Mouse (Mus musculus): ENCODE results near the gene Shc4. TPM values are rescaled to one million over a fixed set of nuclear protein-coding genes. Genes with fewer than 3 reads are reported as not detected.

Gene Shc4
- 0.83 and 1.9 TPM in 2 replicates for total RNA-seq (2014; fragmentation: Nextera tagmentation)
- 0.81 and 1.0 TPM in 2 replicates for total RNA-seq (2017)
- 0.14 and 0.26 TPM in 2 replicates for polyA plus RNA-seq (2012)

DNA sequence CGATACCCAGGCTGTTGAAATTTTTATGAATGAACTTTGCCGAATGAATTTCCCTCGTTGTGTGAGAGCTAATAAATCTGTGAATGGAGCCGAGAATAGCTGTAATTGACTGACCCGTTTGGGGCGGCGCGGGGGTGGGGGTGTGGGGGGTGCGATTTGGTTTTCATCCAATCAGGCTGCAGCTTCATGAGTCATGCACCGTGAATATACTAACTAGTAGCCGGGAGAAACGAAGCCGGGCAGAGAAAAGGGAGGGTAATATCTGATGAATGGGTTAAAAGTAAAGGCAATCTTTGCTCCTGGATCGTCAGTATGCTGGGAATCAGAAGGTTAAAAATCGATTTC, at the start of gene Shc4:
Gene Shc4, minus strand, starts transcription at position 63 of the 345 bp plus-strand sequence.
- H3K36me3 ChIP-seq (replicated peaks), result no peaks in the 10 kb centered on the region
- TF ChIP-seq GATA2 (IDR thresholded peaks at IDR 0.05; ENCODE audit: borderline replicate concordance, low read depth, low read length) (no peak), GATA1 (IDR thresholded peaks at IDR 0.05; ENCODE audit: borderline replicate concordance, low read length) (no peak), TAL1 (conservative IDR thresholded peaks at IDR 0.05; ENCODE audit: low read depth, low read length) (no peak), CTCF (IDR thresholded peaks at IDR 0.05; ENCODE audit: low read depth, low read length) (no peak), POLR2AphosphoS5 (IDR thresholded peaks at IDR 0.05; ENCODE audit: insufficient replicate concordance, low read depth, low read length) (no peak)
- DNase-seq (ENCODE audit: low spot score) (no peak), ATAC-seq (ENCODE audit: extremely low read depth, insufficient number of reproducible peaks, low FRiP score, poor library complexity, severe bottlenecking) (no peak)
- peaks cover 40% of the 10 kb centered on the region for H3K27me3 ChIP-seq (ENCODE audit: insufficient read depth, low read length)
- no peak within 1 kb of the TSS for H3K4me3 ChIP-seq (ENCODE audit: low read depth, low read length)
- H3K4me1 ChIP-seq (ENCODE audit: insufficient read depth, low read depth, low read length), result 0 out of 2 replicates have a peak, but pooled peaks cover 3% of the 10 kb centered on the region
- H3K9me3 ChIP-seq (replicated peaks), result no peaks in the 10 kb centered on the region

DNA sequence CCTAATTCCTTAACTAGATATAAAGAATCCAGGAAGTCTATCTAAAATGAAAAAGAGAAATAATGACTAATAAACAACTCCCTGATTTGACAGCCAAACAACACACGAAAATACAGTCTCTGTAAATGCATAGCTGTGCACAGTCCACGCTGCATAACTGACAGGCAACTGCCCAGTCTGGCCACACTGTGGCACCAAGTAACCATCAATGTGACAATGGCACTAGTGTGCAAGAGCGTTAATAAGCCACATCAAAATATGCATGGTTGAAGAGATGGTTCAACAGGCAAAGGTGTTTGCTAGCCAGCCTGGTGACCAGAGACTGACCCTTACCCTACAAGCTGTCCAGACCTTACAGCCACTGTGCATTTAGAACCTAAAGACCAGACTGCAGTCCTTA, 41.1 kb upstream of the Shc4 start:
- peaks cover 74% of the 10 kb centered on the region for H3K36me3 ChIP-seq (replicated peaks)
- no peak for DNase-seq (ENCODE audit: low spot score)

DNA sequence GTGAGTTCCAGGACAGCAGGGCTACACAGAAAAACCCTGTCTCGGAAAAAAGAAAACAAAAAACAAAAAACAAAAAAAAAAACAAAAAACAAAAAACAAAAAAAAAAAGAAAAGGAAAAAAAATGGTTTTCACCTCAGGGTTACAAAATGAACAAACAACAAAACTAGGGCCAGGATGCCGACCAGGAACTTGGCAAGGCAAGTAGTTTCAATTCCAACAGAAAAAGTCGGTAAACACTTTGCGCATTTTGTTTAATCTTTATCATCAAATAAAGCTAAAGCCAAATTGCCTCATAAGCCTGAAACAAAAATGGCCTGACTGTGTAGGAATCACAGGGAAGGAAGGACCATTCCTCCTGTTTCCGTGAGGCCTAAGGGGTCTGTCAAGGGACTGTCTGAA, 40.6 kb upstream of the Shc4 start:
- ATAC-seq (ENCODE audit: extremely low read depth, insufficient number of reproducible peaks, low FRiP score, poor library complexity, severe bottlenecking), result no peak
- TF ChIP-seq POLR2AphosphoS5 (IDR thresholded peaks at IDR 0.05; ENCODE audit: insufficient replicate concordance, low read depth, low read length), result no peak
- no peak for TF ChIP-seq CTCF (IDR thresholded peaks at IDR 0.05; ENCODE audit: low read depth, low read length)
- TF ChIP-seq GATA1 (IDR thresholded peaks at IDR 0.05; ENCODE audit: borderline replicate concordance, low read length), result no peak
- TF ChIP-seq TAL1 (conservative IDR thresholded peaks at IDR 0.05; ENCODE audit: low read depth, low read length), result no peak
- TF ChIP-seq GATA2 (IDR thresholded peaks at IDR 0.05; ENCODE audit: borderline replicate concordance, low read depth, low read length), result no peak
- H3K36me3 ChIP-seq (replicated peaks), result peaks cover 73% of the 10 kb centered on the region

More for the DNA sequence above, 41.1 kb upstream of the Shc4 start:
- Histone ChIP-seq H3K4me3 (ENCODE audit: low read depth, low read length) (no peak overlapping the region), H3K4me1 (ENCODE audit: insufficient read depth, low read depth, low read length) (no peaks in the 10 kb centered on the region), H3K27me3 (ENCODE audit: insufficient read depth, low read length) (no peaks in the 10 kb centered on the region), H3K9me3 (replicated peaks) (no peaks in the 10 kb centered on the region)
- ATAC-seq (ENCODE audit: extremely low read depth, insufficient number of reproducible peaks, low FRiP score, poor library complexity, severe bottlenecking), result no peak
- no peak for TF ChIP-seq CTCF (IDR thresholded peaks at IDR 0.05; ENCODE audit: low read depth, low read length)
- TF ChIP-seq GATA2 (IDR thresholded peaks at IDR 0.05; ENCODE audit: borderline replicate concordance, low read depth, low read length), result no peak
- TF ChIP-seq GATA1 (IDR thresholded peaks at IDR 0.05; ENCODE audit: borderline replicate concordance, low read length), result no peak
- no peak for TF ChIP-seq POLR2AphosphoS5 (IDR thresholded peaks at IDR 0.05; ENCODE audit: insufficient replicate concordance, low read depth, low read length)
- no peak for TF ChIP-seq TAL1 (conservative IDR thresholded peaks at IDR 0.05; ENCODE audit: low read depth, low read length)

DNA sequence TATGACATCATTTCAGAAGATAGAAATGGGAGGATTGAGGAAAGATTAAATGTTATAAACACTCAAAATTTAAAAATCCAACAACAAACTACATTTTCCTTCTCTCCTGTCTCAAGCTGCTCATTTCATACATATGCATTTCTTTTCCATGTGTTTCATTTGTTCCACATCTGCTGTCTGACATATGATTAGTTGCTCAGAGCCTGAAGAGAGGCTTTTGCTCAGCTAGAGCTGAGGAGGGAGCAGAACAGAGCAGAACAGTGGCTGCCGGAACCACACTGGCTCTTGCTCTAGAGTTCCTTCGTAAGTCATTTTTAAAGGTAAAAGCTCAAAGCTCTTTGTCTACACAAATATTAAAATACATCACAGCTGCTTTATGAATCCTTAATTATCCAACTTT, 25.4 kb upstream of the Shc4 start:
- DNase-seq (ENCODE audit: low spot score) (no peak), ATAC-seq (ENCODE audit: extremely low read depth, insufficient number of reproducible peaks, low FRiP score, poor library complexity, severe bottlenecking) (no peak)
- no peaks in the 10 kb centered on the region for H3K4me1 ChIP-seq (ENCODE audit: insufficient read depth, low read depth, low read length)
- no peaks in the 10 kb centered on the region for H3K9me3 ChIP-seq (replicated peaks)
- no peak overlapping the region for H3K4me3 ChIP-seq (ENCODE audit: low read depth, low read length)
- H3K36me3 ChIP-seq (replicated peaks), result peaks cover 83% of the 10 kb centered on the region
- no peaks in the 10 kb centered on the region for H3K27me3 ChIP-seq (ENCODE audit: insufficient read depth, low read length)
- TF ChIP-seq GATA2 (IDR thresholded peaks at IDR 0.05; ENCODE audit: borderline replicate concordance, low read depth, low read length) (no peak), CTCF (IDR thresholded peaks at IDR 0.05; ENCODE audit: low read depth, low read length) (no peak), POLR2AphosphoS5 (IDR thresholded peaks at IDR 0.05; ENCODE audit: insufficient replicate concordance, low read depth, low read length) (no peak), TAL1 (conservative IDR thresholded peaks at IDR 0.05; ENCODE audit: low read depth, low read length) (no peak), GATA1 (IDR thresholded peaks at IDR 0.05; ENCODE audit: borderline replicate concordance, low read length) (no peak)

More for the DNA sequence above, 40.6 kb upstream of the Shc4 start:
- Histone ChIP-seq H3K4me1 (ENCODE audit: insufficient read depth, low read depth, low read length) (no peaks in the 10 kb centered on the region), H3K27me3 (ENCODE audit: insufficient read depth, low read length) (no peaks in the 10 kb centered on the region), H3K4me3 (ENCODE audit: low read depth, low read length) (no peak overlapping the region), H3K9me3 (replicated peaks) (no peaks in the 10 kb centered on the region)
- no peak for DNase-seq (ENCODE audit: low spot score)

DNA sequence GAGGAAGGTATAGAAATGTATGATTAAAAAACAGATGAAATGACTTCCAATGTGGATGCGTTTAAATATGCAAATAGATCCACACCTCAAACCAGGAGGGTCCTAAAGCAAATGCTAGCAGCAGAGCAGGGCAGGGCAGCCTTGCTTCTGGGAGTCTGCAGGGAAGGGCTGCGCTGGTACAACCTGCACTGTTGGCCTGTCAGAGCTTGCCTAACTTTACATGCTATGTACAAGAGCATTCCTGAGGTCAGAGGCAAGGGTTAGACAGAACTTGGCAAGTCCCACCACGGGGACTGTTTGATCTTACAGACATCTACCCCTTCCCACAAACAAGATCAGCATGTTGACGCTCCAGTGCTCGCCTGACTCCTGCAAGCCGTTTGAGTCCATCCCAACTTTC, 15.4 kb upstream of the Shc4 start:
- ATAC-seq (ENCODE audit: extremely low read depth, insufficient number of reproducible peaks, low FRiP score, poor library complexity, severe bottlenecking) (no peak), DNase-seq (ENCODE audit: low spot score) (no peak)
- Histone ChIP-seq H3K27me3 (ENCODE audit: insufficient read depth, low read length) (no peaks in the 10 kb centered on the region), H3K4me1 (ENCODE audit: insufficient read depth, low read depth, low read length) (peaks cover 15% of the 10 kb centered on the region), H3K9me3 (replicated peaks) (no peaks in the 10 kb centered on the region), H3K4me3 (ENCODE audit: low read depth, low read length) (no peak overlapping the region), H3K36me3 (replicated peaks) (peaks cover 40% of the 10 kb centered on the region)
- TF ChIP-seq GATA1 (IDR thresholded peaks at IDR 0.05; ENCODE audit: borderline replicate concordance, low read length), result no peak

DNA sequence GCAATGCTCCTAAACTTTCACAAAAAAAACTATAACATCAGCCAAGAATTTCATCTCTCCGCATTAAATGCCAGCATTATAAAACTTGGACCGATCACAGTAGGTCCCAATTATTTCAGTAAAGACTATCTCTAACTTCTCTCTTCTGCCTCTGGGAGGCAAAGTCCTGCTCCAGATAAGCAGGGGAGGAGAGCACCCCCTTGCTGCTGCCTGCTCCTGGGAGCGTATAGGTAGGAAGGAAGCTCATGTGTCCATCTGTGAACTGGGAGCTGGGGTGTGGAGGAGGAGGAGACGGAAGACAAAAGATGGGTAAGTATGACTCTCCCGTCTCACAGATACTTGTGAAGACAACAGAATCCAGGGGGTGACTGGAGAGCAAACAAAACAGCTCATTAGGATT, 14.8 kb upstream of the Shc4 start:
- Histone ChIP-seq H3K36me3 (replicated peaks) (peaks cover 35% of the 10 kb centered on the region), H3K27me3 (ENCODE audit: insufficient read depth, low read length) (no peaks in the 10 kb centered on the region), H3K9me3 (replicated peaks) (no peaks in the 10 kb centered on the region), H3K4me3 (ENCODE audit: low read depth, low read length) (no peak overlapping the region), H3K4me1 (ENCODE audit: insufficient read depth, low read depth, low read length) (peaks cover 15% of the 10 kb centered on the region)
- no peak for TF ChIP-seq GATA1 (IDR thresholded peaks at IDR 0.05; ENCODE audit: borderline replicate concordance, low read length)
- no peak for DNase-seq (ENCODE audit: low spot score)
- no peak for ATAC-seq (ENCODE audit: extremely low read depth, insufficient number of reproducible peaks, low FRiP score, poor library complexity, severe bottlenecking)

DNA sequence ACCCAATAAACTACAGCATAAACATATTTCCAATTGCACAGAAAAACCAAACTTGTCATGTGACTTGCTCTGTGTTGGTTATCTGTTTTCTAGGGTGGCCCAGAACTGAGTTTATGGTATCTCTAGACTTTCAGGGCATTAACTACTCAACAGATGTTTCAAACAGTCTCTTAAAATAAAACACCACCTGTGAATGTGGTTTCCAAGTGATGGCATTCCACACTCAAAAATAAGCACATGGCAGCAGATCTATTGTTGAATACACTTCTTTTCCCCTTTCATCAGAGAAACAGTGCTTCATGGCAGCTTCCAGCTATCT, 12.0 kb upstream of the Shc4 start:
- DNase-seq (ENCODE audit: low spot score) (no peak), ATAC-seq (ENCODE audit: extremely low read depth, insufficient number of reproducible peaks, low FRiP score, poor library complexity, severe bottlenecking) (peak; percentile 47)
- peaks cover 18% of the 10 kb centered on the region for H3K4me1 ChIP-seq (ENCODE audit: insufficient read depth, low read depth, low read length)
- no peaks in the 10 kb centered on the region for H3K9me3 ChIP-seq (replicated peaks)
- TF ChIP-seq GATA1 (IDR thresholded peaks at IDR 0.05; ENCODE audit: borderline replicate concordance, low read length) (no peak), TAL1 (conservative IDR thresholded peaks at IDR 0.05; ENCODE audit: low read depth, low read length) (peak; percentile 44), POLR2AphosphoS5 (IDR thresholded peaks at IDR 0.05; ENCODE audit: insufficient replicate concordance, low read depth, low read length) (no peak)
- no peak overlapping the region for H3K4me3 ChIP-seq (ENCODE audit: low read depth, low read length)
- peaks cover 14% of the 10 kb centered on the region; the same call in 1 of the 2 replicates for H3K27me3 ChIP-seq (ENCODE audit: insufficient read depth, low read length)
- H3K36me3 ChIP-seq (replicated peaks), result peaks cover 22% of the 10 kb centered on the region
